Mouse (Mus musculus) adrenal gland, adult 8-10 months (tissue): Measurements from ENCODE around the gene Gm17728. TPM values are rescaled to one million over a fixed set of nuclear protein-coding genes. Genes with fewer than 3 reads are reported as not detected.
A peak's percentile ranks its signal among the peaks of the same experiment; 100 is the strongest.
"Not testable (repeated sequence)": the region's sequence is repeated elsewhere in the genome, so short reads cannot be mapped to it uniquely, and the experiment has no call there.

Experiments
- DNase-seq: peaks from one replicate; pipeline ENCODE4 v3.0.0; 2022
- total RNA-seq, 4 experiments: library from RNA; stranded (reverse); gene quantifications; 2 replicates each; pipeline ENCODE4 v1.2.4; 2022

The Gm17728 gene
- not detected for total RNA-seq

- not testable (repeated sequence) for DNase-seq
Measured at GRCm38 (mm10) chr17:9421760-9422159, at the start of gene Gm17728. TSS of gene Gm17728 (plus strand) at chr17:9422060.

GRCm38 (mm10) chr17:9397493-9397892 is 24.4 kb upstream of the Gm17728 start:
- no peak for DNase-seq

- peak; percentile 1 for DNase-seq
Measured at GRCm38 (mm10) chr17:9398551-9398950, 23.3 kb upstream of the Gm17728 start.

GRCm38 (mm10) chr17:9403991-9404390 is 17.9 kb upstream of the Gm17728 start:
- DNase-seq, result no peak

GRCm38 (mm10) chr17:9407640-9408039 is 14.2 kb upstream of the Gm17728 start:
- no peak for DNase-seq

GRCm38 (mm10) chr17:9419016-9419415 is 2.8 kb upstream of the Gm17728 start:
- DNase-seq, result no peak

- DNase-seq, result no peak
Measured at GRCm38 (mm10) chr17:9428374-9428994, 6.6 kb downstream of the Gm17728 start.

- DNase-seq, result no peak
Measured at GRCm38 (mm10) chr17:9439997-9440655, 18.3 kb downstream of the Gm17728 start.

- DNase-seq, result no peak
Measured at GRCm38 (mm10) chr17:9456406-9456805, 34.5 kb downstream of the Gm17728 start.

GRCm38 (mm10) chr17:9460904-9461303 is 39.0 kb downstream of the Gm17728 start:
- DNase-seq, result no peak

Other genes with a start within 250 kb of the Gm17728 start
- not detected for gene Pabpc6, start 247.7 kb downstream of the Gm17728 start, total RNA-seq